Mouse (Mus musculus): ENCODE results near the gene Scn4b. TPM values are rescaled to one million over a fixed set of nuclear protein-coding genes. Genes with fewer than 3 reads are reported as not detected.

The Scn4b gene
- polyA plus RNA-seq, 1 experiment from 2014 or later: 0.18 TPM

- Histone ChIP-seq H3K9me3 (no peaks in the 10 kb centered on the region), H3K4me2 (no peak overlapping the region), H3K27ac (no peak overlapping the region), H3K4me3 (no peak overlapping the region), H3K9ac (peak overlapping the region; percentile 13; the same call in 1 of the 2 replicates), H3K36me3 (no peaks in the 10 kb centered on the region), H3K27me3 (peaks cover 74% of the 10 kb centered on the region), H3K4me1 (replicated peaks) (peaks cover 10% of the 10 kb centered on the region)
- 21% methylated on average over 5 of the region's 5 CpGs for WGBS
- no peak for ATAC-seq (ENCODE audit: low FRiP score)
Measured at GRCm38 (mm10) chr9:45133484-45134310, 4.5 kb upstream of the Scn4b start.

DNA sequence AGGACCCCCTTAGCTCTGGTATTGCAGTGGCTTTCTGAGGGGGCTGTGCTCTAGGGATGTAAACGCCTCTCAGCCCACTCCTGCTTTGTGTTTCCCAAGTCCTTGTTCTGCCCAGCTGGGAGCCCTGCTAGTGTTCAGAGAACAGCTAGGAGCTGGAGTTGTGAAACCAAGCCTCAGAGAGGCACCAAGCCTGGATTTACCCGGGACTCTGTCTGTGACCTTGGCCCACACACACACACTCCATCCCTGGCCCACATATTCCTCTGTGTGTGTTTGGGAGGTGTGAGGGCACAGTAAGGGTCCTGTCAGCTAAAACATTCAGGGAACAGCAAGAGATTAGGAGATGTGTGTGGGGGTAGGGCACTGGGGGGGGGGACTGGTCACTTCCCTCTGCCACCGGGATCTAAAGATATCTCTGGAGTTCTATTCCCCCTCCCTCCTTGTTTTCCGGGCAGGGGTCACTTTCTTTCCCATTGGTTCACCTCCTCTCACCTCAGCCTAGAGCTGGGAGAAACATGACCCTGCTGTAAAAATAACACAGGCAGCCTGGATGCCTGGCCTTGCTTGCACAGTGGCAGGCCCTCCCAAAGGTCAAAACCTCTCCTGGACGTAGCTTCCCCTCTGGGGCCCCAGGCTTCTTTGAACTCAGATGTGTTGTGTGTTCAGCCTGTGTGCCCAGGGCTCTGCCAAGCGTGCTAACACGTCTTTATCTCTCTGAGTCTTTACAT, 1.6 kb upstream of the Scn4b start:
- Histone ChIP-seq H3K4me2 (no peak overlapping the region), H3K4me1 (replicated peaks) (peaks cover 22% of the 10 kb centered on the region), H3K27me3 (peaks cover 94% of the 10 kb centered on the region), H3K4me3 (no peak overlapping the region), H3K27ac (no peak overlapping the region), H3K9ac (0 out of 2 replicates have a peak overlapping the region, but pooled peaks have one; percentile 13), H3K36me3 (no peaks in the 10 kb centered on the region), H3K9me3 (no peaks in the 10 kb centered on the region)
- no peak for ATAC-seq (ENCODE audit: low FRiP score)
- WGBS: 9% methylated on average over 7 of the region's 7 CpGs

- Histone ChIP-seq H3K36me3 (no peaks in the 10 kb centered on the region), H3K27me3 (peaks cover 100% of the 10 kb centered on the region), H3K4me1 (replicated peaks) (peaks cover 22% of the 10 kb centered on the region), H3K9ac (peak overlapping the region; percentile 71), H3K4me2 (peak overlapping the region; percentile 90), H3K9me3 (no peaks in the 10 kb centered on the region), H3K27ac (no peak overlapping the region), H3K4me3 (peak overlapping the region; percentile 52)
- 6% methylated on average over 7 of the region's 7 CpGs for WGBS
- no peak for ATAC-seq (ENCODE audit: low FRiP score)
Measured at GRCm38 (mm10) chr9:45139082-45139481, 887 bp downstream of the Scn4b start.

DNA sequence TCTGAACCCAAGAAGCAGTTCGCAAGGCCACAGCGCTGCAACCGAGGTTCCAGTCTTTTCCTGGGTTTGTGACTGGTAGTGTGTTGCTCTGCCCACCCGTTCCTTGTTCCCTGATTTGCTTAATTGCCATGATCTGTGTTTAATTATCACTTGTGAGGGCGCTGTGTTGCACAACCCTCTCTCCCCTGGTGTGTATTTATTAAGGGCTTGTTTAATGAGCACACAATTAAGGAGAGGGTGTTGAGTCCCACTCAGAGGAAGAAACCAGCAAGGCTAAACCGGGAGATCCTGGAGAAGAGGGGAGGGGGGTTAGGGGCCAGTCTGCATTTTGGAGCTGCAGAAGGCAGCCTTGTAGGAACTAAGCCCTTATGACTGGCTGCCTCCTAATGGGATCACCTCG, 2.8 kb downstream of the Scn4b start:
- H3K36me3 ChIP-seq: no peaks in the 10 kb centered on the region
- WGBS: 58% methylated on average over 7 of the region's 7 CpGs
- no peak overlapping the region for H3K27ac ChIP-seq
- H3K9ac ChIP-seq: no peak overlapping the region
- H3K9me3 ChIP-seq: no peaks in the 10 kb centered on the region
- H3K4me2 ChIP-seq: no peak overlapping the region
- H3K4me1 ChIP-seq (replicated peaks): peaks cover 28% of the 10 kb centered on the region
- no peak for ATAC-seq (ENCODE audit: low FRiP score)
- peaks cover 100% of the 10 kb centered on the region for H3K27me3 ChIP-seq
- no peak overlapping the region for H3K4me3 ChIP-seq

DNA sequence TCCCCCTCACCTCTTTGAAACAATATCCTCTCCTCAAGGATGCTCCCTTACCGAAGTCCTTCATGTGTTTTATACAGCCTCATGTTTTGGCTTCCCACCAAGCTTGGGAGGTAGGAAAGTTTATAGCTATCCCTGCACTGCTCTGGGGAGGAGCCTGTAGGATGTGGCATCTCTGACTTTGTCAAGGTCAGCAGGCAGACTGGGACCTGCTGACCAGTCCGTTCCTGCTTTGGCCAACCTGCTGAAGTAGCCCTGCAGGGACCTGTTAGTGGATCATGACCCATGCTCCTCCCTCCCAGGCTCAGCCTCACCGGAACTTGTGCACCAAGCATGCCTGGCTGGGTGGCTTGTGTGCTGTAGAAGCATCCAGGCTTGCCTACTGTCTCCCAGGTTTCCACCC, 4.5 kb downstream of the Scn4b start:
- no peak overlapping the region for H3K4me3 ChIP-seq
- H3K9me3 ChIP-seq: no peaks in the 10 kb centered on the region
- WGBS: 64% methylated on average over 3 of the region's 3 CpGs
- H3K4me2 ChIP-seq: no peak overlapping the region
- peaks cover 31% of the 10 kb centered on the region for H3K4me1 ChIP-seq (replicated peaks)
- no peak overlapping the region for H3K27ac ChIP-seq
- no peak for ATAC-seq (ENCODE audit: low FRiP score)
- H3K36me3 ChIP-seq: no peaks in the 10 kb centered on the region
- H3K27me3 ChIP-seq: peaks cover 99% of the 10 kb centered on the region
- no peak overlapping the region for H3K9ac ChIP-seq

DNA sequence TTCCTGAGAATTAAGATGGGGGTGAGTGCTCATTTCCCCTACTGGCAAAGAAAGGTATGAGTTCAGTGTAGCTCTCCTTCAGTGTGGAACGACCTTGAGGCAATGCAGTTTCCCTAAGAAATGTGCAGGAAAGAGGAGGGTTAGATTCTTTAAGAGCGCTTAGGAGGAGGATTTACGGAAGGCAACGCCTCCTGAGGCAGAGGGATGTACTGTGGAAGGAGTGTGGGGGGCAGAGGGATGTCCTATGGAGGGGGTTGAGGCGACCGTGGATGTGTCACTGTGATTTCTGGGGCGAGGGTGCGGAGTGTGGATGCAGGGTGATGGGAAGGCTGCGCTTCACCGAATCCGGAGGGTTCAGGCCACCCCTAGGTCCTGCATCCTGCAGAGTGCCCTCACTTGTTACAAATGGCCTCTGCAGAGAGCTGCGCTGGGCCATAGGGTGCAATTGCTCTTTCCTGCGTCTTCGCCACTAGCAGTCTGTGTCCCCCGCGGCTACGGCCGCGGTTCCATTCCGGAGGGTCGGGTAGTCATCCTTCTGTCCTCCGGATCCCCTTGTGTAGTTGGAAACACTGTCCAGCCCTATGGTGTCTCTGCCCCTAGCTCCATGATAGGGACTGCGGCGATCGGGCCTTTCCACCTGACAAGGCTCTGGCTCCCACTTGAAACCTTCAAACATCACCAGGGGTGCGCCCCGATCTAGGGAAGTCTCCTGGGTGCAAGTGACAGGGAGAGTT, 7.5 kb downstream of the Scn4b start:
- peak overlapping the region; percentile 65 for H3K4me2 ChIP-seq
- peaks cover 15% of the 10 kb centered on the region for H3K4me1 ChIP-seq (replicated peaks)
- peak; percentile 61 for ATAC-seq (ENCODE audit: low FRiP score)
- H3K27me3 ChIP-seq: peaks cover 95% of the 10 kb centered on the region
- no peaks in the 10 kb centered on the region for H3K9me3 ChIP-seq
- H3K36me3 ChIP-seq: no peaks in the 10 kb centered on the region
- H3K4me3 ChIP-seq: peak overlapping the region; percentile 37
- WGBS: 2% methylated on average over 27 of the region's 27 CpGs
- H3K27ac ChIP-seq: no peak overlapping the region
- H3K9ac ChIP-seq: peak overlapping the region; percentile 68

GRCm38 (mm10) chr9:45146267-45146597, 8.0 kb downstream of the Scn4b start:
- peaks cover 89% of the 10 kb centered on the region for H3K27me3 ChIP-seq

DNA sequence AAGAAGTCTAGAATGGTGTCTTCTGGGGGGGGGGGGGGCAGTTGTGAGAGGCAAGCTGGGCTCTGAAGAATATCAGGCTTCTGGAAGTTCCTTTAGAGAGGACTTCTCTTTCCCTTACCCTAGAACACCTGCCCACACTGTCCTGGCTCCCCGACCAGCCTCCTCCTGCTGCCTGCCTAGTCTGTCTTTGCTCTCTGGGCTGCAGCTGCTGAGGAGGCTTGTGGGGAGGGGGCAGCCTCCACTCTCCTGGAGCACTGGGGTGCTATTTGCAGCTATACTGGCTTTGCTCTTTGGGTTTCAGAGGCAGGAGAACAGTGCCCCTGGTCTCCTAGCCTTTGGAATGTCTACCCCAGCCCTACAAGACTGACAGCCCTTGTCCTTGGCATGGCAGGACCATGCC, 12.7 kb downstream of the Scn4b start:
- H3K4me3 ChIP-seq: no peak overlapping the region
- H3K9ac ChIP-seq: no peak overlapping the region
- H3K27me3 ChIP-seq: peaks cover 42% of the 10 kb centered on the region
- no peaks in the 10 kb centered on the region for H3K36me3 ChIP-seq
- WGBS: 82% methylated on average over 1 of the region's 1 CpGs
- no peak overlapping the region for H3K4me2 ChIP-seq
- H3K27ac ChIP-seq: no peak overlapping the region
- H3K9me3 ChIP-seq: no peaks in the 10 kb centered on the region
- ATAC-seq (ENCODE audit: low FRiP score): no peak
- peaks cover 3% of the 10 kb centered on the region for H3K4me1 ChIP-seq (replicated peaks)

More at GRCm38 (mm10) chr9:45146267-45146597, 8.0 kb downstream of the Scn4b start:
- Histone ChIP-seq H3K36me3 (no peaks in the 10 kb centered on the region), H3K9me3 (no peaks in the 10 kb centered on the region), H3K4me1 (replicated peaks) (peaks cover 10% of the 10 kb centered on the region), H3K9ac (peak overlapping the region; percentile 68), H3K4me3 (peak overlapping the region; percentile 37), H3K4me2 (peak overlapping the region; percentile 65), H3K27ac (no peak overlapping the region)
- no peak for ATAC-seq (ENCODE audit: low FRiP score)
- under 1% methylated on average over 5 of the region's 5 CpGs for whole genome bisulfite sequencing

DNA sequence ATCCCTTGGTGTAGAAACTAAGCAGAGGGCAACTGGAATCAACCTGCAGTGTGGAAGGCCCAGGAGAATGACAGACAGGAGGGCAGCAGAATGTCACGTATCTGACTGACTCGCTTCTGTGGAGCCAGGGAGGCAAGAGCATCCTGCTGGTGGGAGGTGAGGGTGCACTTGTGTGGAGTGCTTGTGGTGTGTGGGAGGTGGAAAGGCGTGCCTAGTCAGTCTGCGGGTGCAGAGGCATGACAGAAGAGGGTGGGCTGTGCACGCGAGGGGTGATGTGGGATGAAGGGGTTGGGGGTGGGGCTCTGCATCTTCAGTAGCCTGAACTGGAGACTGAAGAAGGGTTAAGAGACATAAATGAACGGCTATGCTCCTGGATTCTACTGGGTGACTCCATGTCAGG, 15.2 kb downstream of the Scn4b start:
- Histone ChIP-seq H3K4me3 (no peak overlapping the region), H3K36me3 (no peaks in the 10 kb centered on the region), H3K4me1 (replicated peaks) (no peaks in the 10 kb centered on the region), H3K27me3 (peaks cover 22% of the 10 kb centered on the region; the same call in 1 of the 2 replicates), H3K9ac (no peak overlapping the region), H3K27ac (no peak overlapping the region), H3K9me3 (no peaks in the 10 kb centered on the region; the same call in 1 of the 2 replicates), H3K4me2 (no peak overlapping the region)
- WGBS: 83% methylated on average over 7 of the region's 7 CpGs
- ATAC-seq (ENCODE audit: low FRiP score): no peak

GRCm38 (mm10) chr9:45167903-45168302, 29.7 kb downstream of the Scn4b start:
- no peaks in the 10 kb centered on the region for H3K9me3 ChIP-seq
- WGBS: 83% methylated on average over 5 of the region's 5 CpGs
- H3K27ac ChIP-seq: no peak overlapping the region
- no peaks in the 10 kb centered on the region for H3K36me3 ChIP-seq
- H3K4me2 ChIP-seq: no peak overlapping the region
- no peak for ATAC-seq (ENCODE audit: low FRiP score)
- H3K4me3 ChIP-seq: no peak overlapping the region
- 0 out of 2 replicates have a peak, but pooled peaks cover 2% of the 10 kb centered on the region for H3K27me3 ChIP-seq
- H3K4me1 ChIP-seq (replicated peaks): no peaks in the 10 kb centered on the region
- H3K9ac ChIP-seq: no peak overlapping the region

- ATAC-seq (ENCODE audit: low FRiP score): no peak
- no peaks in the 10 kb centered on the region for H3K9me3 ChIP-seq
- H3K4me3 ChIP-seq: no peak overlapping the region
- no peak overlapping the region for H3K27ac ChIP-seq
- no peaks in the 10 kb centered on the region for H3K36me3 ChIP-seq
- H3K4me1 ChIP-seq (replicated peaks): no peaks in the 10 kb centered on the region
- 0 out of 2 replicates have a peak, but pooled peaks cover 2% of the 10 kb centered on the region for H3K27me3 ChIP-seq
- H3K9ac ChIP-seq: no peak overlapping the region
- WGBS: 90% methylated on average over 5 of the region's 5 CpGs
- no peak overlapping the region for H3K4me2 ChIP-seq
Measured at GRCm38 (mm10) chr9:45170150-45170549, 32.0 kb downstream of the Scn4b start.

DNA sequence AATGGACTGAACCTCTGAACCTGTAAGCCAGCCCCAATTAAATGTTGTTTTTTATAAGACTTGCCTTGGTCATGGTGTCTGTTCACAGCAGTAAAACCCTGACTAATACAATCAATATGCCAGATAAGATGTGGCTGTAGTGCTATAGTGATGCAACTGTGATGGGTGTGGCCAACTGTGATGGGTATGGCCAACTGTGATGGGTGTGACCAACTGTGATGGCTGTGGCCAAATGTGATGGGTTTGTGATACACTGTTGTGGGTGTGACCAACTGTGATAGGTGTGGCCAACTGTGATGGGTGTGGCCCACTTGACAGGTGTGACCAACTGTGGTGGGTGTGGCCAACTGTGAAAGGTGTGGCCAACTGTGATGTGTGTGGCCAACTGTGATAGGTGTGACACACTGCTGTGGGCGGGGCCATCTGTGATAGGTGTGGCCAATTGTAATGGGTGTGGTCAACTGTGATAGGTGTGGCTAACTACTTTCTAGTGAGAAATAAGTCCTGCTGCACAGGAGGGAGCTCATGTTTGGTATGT, 32.9 kb downstream of the Scn4b start:
- Histone ChIP-seq H3K4me2 (no peak overlapping the region), H3K27ac (no peak overlapping the region), H3K27me3 (0 out of 2 replicates have a peak, but pooled peaks cover 2% of the 10 kb centered on the region), H3K36me3 (no peaks in the 10 kb centered on the region), H3K9me3 (no peaks in the 10 kb centered on the region), H3K4me1 (replicated peaks) (no peaks in the 10 kb centered on the region), H3K9ac (no peak overlapping the region), H3K4me3 (no peak overlapping the region)
- ATAC-seq (ENCODE audit: low FRiP score): no peak
- 75% methylated on average over 1 of the region's 1 CpGs for WGBS
